Mouse (Mus musculus) heart, adult 2 months (tissue): Measurements from ENCODE around the gene Dnah9. TPM values are rescaled to one million over a fixed set of nuclear protein-coding genes. Genes with fewer than 3 reads are reported as not detected.

ENCODE experiments used
- DNase-seq, 2 experiments: peaks; one replicate each; pipeline ENCODE4 v3.0.0; 2021
- H3K27ac ChIP-seq: fragments of 200-600 bp; 2 replicates; pipeline ENCODE4 v1.8.1; 2022
- H3K27me3 ChIP-seq: fragments of 200-500 bp; 2 replicates; pipeline ENCODE4 v1.6.1; 2012; ENCODE audit warnings: mild to moderate bottlenecking, low read length, inconsistent platforms, mixed read lengths; ENCODE audit not compliant: control insufficient read depth, insufficient read depth
- H3K36me3 ChIP-seq: fragments of 200-500 bp; 2 replicates; pipeline ENCODE4 v1.6.1; 2012; ENCODE audit warnings: low read length, inconsistent platforms; ENCODE audit not compliant: control insufficient read depth, insufficient read depth
- H3K4me1 ChIP-seq: fragments of 200-500 bp; 2 replicates; pipeline ENCODE4 v1.6.1; 2011; ENCODE audit warnings: low read length; ENCODE audit not compliant: control insufficient read depth, insufficient read depth
- H3K4me3 ChIP-seq: fragments of 200-600 bp; 2 replicates; pipeline ENCODE4 v1.8.1; 2022
- H3K79me2 ChIP-seq: fragments of 200-500 bp; replicated peaks from 2 replicates; pipeline ENCODE4 v1.6.1; 2012; ENCODE audit warnings: mild to moderate bottlenecking, inconsistent platforms, low read length, moderate library complexity, mixed read lengths; ENCODE audit not compliant: control insufficient read depth, insufficient read depth
- H3K9ac ChIP-seq: fragments of 200-500 bp; 2 replicates; pipeline ENCODE4 v1.6.1; 2012; ENCODE audit warnings: low read depth, mild to moderate bottlenecking, control low read depth, inconsistent platforms, low read length, mixed read lengths
- CTCF ChIP-seq: fragments of 200-600 bp; IDR thresholded peaks from 2 replicates; pipeline ENCODE4 v1.8.1; 2022; ENCODE audit warnings: antibody characterized with exemption, mild to moderate bottlenecking, moderate library complexity
- EP300 ChIP-seq: fragments of 200-500 bp; IDR thresholded peaks from 2 replicates; pipeline ENCODE4 v1.6.1; 2011; ENCODE audit warnings: low read depth, low read length, control low read depth; ENCODE audit not compliant: insufficient read depth
- POLR2A ChIP-seq: fragments of 200-500 bp; IDR thresholded peaks from 2 replicates; pipeline ENCODE4 v1.6.1; 2011; ENCODE audit warnings: mild to moderate bottlenecking, low read depth, low read length, control low read depth; ENCODE audit not compliant: insufficient read depth
- WGBS: fragments of 180-500 bp; shearing (Covaris S2); methylation state at CpG from one replicate; pipeline ENCODE4 v1.1.7; 2018; 5-methylcytosine and 5-hydroxymethylcytosine counted together
- intact Hi-C: fragments of 180-260 bp; cut with DNase I; formaldehyde crosslinking; loops from one replicate; pipeline ENCODE4 v1.15.1; 2025
- polyA plus RNA-seq: library from polyadenylated mRNA; depleted of rRNA; stranded (reverse); fragments of >200 nt; gene quantifications from 2 replicates; pipeline ENCODE4 v1.2.3, GENCODE M21; 2012
- total RNA-seq, 2 experiments: library from RNA; stranded (reverse); gene quantifications; 2 replicates each; pipeline ENCODE4 v1.2.3; 2021

The Dnah9 gene
- total and polyA plus RNA-seq, 3 experiments = 0.51 TPM; not detected in 2

GRCm38 (mm10) chr11:66140631-66141252 lies 27.6 kb downstream of the Dnah9 start:
- Histone ChIP-seq H3K27me3 (no peaks in the 10 kb centered on the region), H3K4me1 (no peaks in the 10 kb centered on the region), H3K36me3 (no peaks in the 10 kb centered on the region), H3K27ac (no peak overlapping the region), H3K9ac (no peak overlapping the region), H3K4me3 (no peak overlapping the region), H3K79me2 (no peaks in the 10 kb centered on the region)
- TF ChIP-seq CTCF = no peak
- TF ChIP-seq EP300 = no peak
- TF ChIP-seq POLR2A = no peak
- intact Hi-C loops = no loop called here
- 71% methylated on average over 11 of the region's 11 CpGs for WGBS
- no peak for DNase-seq

- Histone ChIP-seq H3K36me3 (no peaks in the 10 kb centered on the region), H3K4me1 (no peaks in the 10 kb centered on the region), H3K79me2 (no peaks in the 10 kb centered on the region), H3K27ac (no peak overlapping the region), H3K9ac (no peak overlapping the region), H3K27me3 (no peaks in the 10 kb centered on the region), H3K4me3 (no peak overlapping the region)
- intact Hi-C loops = no loop called here
- TF ChIP-seq EP300 (no peak), POLR2A (no peak), CTCF (no peak)
- no peak for DNase-seq
- WGBS = 76% methylated on average over 6 of the region's 6 CpGs
These were observed 33.5 kb downstream of the Dnah9 start for GRCm38 (mm10) chr11:66134826-66135225.

GRCm38 (mm10) chr11:66126150-66126549 lies 42.2 kb downstream of the Dnah9 start:
- intact Hi-C loops = no loop called here
- Histone ChIP-seq H3K27me3 (no peaks in the 10 kb centered on the region; the same call in 1 of the 2 replicates), H3K27ac (no peak overlapping the region), H3K4me1 (no peaks in the 10 kb centered on the region; the same call in 1 of the 2 replicates), H3K4me3 (no peak overlapping the region), H3K79me2 (no peaks in the 10 kb centered on the region), H3K36me3 (no peaks in the 10 kb centered on the region), H3K9ac (no peak overlapping the region)
- no peak for DNase-seq
- no peak for TF ChIP-seq EP300
- no peak for TF ChIP-seq CTCF
- TF ChIP-seq POLR2A = no peak

GRCm38 (mm10) chr11:66124496-66124895 lies 43.9 kb downstream of the Dnah9 start:
- TF ChIP-seq CTCF = no peak
- DNase-seq = no peak
- H3K36me3 ChIP-seq = no peaks in the 10 kb centered on the region
- no peak overlapping the region for H3K27ac ChIP-seq
- H3K9ac ChIP-seq = no peak overlapping the region
- intact Hi-C loops = loop anchor here (5.0 kb wide), 2 partner anchors 378 to 748 kb away; no protein-coding TSS in a partner anchor
- H3K79me2 ChIP-seq = no peaks in the 10 kb centered on the region
- H3K4me1 ChIP-seq = no peaks in the 10 kb centered on the region; the same call in 1 of the 2 replicates
- H3K27me3 ChIP-seq = no peaks in the 10 kb centered on the region; the same call in 1 of the 2 replicates
- WGBS = 45% methylated on average over 6 of the region's 6 CpGs
- H3K4me3 ChIP-seq = no peak overlapping the region

GRCm38 (mm10) chr11:66122017-66122416 lies 46.3 kb downstream of the Dnah9 start:
- intact Hi-C loops = loop anchor here (5.0 kb wide), 2 partner anchors 380 to 750 kb away; no protein-coding TSS in a partner anchor
- peak in 1 of 2 experiments; percentile 38 for DNase-seq
- H3K4me3 ChIP-seq = no peak overlapping the region
- no peaks in the 10 kb centered on the region for H3K36me3 ChIP-seq
- H3K4me1 ChIP-seq = no peaks in the 10 kb centered on the region
- no peaks in the 10 kb centered on the region; the same call in 1 of the 2 replicates for H3K27me3 ChIP-seq
- H3K27ac ChIP-seq = no peak overlapping the region
- TF ChIP-seq CTCF (peak; percentile 91), POLR2A (no peak)
- 18% methylated on average over 3 of the region's 3 CpGs for WGBS
- H3K9ac ChIP-seq = no peak overlapping the region
- H3K79me2 ChIP-seq = no peaks in the 10 kb centered on the region

- Histone ChIP-seq H3K36me3 (no peaks in the 10 kb centered on the region), H3K27me3 (0 out of 2 replicates have a peak, but pooled peaks cover 2% of the 10 kb centered on the region), H3K9ac (no peak overlapping the region), H3K79me2 (no peaks in the 10 kb centered on the region), H3K27ac (no peak overlapping the region), H3K4me3 (no peak overlapping the region), H3K4me1 (no peaks in the 10 kb centered on the region)
- WGBS = 80% methylated on average over 7 of the region's 7 CpGs
- no peak for DNase-seq
- intact Hi-C loops = no loop called here
- no peak for TF ChIP-seq POLR2A
- TF ChIP-seq EP300 = no peak
- TF ChIP-seq CTCF = no peak
These were observed 84.6 kb downstream of the Dnah9 start for GRCm38 (mm10) chr11:66083663-66084254.
